Mouse (Mus musculus) gastrocnemius, adult 18-20 months (tissue): ENCODE measurements around the gene Bcas2. TPM values are rescaled to one million over a fixed set of nuclear protein-coding genes. Genes with fewer than 3 reads are reported as not detected.

Experiments used
- DNase-seq: peaks from one replicate; pipeline ENCODE4 v3.0.0; 2021; ENCODE audit warnings: low spot score
- long read RNA-seq, 2 experiments: library from polyadenylated mRNA; stranded (forward); transcript quantifications; one replicate each; pipeline ENCODE4 v2.0.0; 2021
- total RNA-seq, 2 experiments: library from RNA; stranded (reverse); gene quantifications; 2 replicates each; pipeline ENCODE4 v1.2.3; 2021

The Bcas2 gene
- 10 to 100 TPM; 43.4 to 46.9 TPM for total RNA-seq
- long read RNA-seq, experiment 1, transcript Bcas2-201 (7 exons, 1,467 nt) = major isoform, 82 of 95 reads
- long read RNA-seq, experiment 1, partial matches to known transcripts = 2 of 95 reads
- long read RNA-seq, experiment 1, other reads (novel, unspliced or antisense) = 8 of 95 reads
- long read RNA-seq, experiment 2, transcript Bcas2-201 (7 exons, 1,467 nt) = major isoform, 57 of 73 reads
- long read RNA-seq, experiment 2, partial matches to known transcripts = 1 of 73 reads
- long read RNA-seq, experiment 2, other reads (novel, unspliced or antisense) = 12 of 73 reads

- peak; percentile 98 for DNase-seq
Measured at GRCm38 (mm10) chr3:103171505-103172267, at the start of gene Bcas2. Gene Bcas2 (plus strand): TSS chr3:103171655.

GRCm38 (mm10) chr3:103123636-103124035, 47.8 kb upstream of the Bcas2 start:
- DNase-seq = no peak

DNA sequence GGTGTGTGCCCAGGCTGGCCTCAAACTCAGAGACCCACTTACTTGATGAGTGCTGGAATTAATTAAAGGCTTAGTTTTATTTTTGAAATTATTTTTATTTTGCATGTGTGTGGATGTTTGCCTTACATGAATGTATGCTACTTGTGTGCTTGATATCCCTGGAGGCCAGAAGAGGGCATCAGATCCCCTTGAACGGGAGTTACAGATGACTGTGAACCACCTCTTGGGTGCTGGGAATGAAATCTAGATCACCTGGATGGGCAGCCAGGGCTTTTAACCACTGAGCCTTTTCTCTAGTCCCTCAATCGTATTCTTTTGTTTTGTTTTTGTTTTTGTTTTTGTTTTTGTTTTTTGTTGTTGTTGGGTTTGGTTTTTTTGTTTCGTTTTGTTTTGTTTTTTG, 45.3 kb upstream of the Bcas2 start:
- no peak for DNase-seq

DNA sequence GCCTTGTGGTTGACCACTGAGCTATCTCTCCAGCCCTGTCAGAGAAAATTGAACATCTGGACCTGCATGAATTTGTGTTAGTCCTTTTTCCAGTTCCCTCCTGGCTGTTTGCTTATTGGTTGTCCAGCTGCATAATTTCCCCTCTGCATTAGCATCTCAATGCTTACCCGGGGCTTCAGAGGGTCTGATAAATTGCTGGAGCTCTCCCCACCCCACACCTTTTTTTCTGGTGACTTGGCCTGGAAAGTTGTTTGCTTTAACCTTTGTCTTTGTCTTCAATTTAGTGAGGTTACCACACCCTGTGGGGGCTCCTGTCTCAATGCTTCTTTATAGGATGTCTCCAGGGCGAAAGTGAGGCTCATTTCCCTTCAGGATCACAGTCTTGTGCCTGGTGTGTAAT, 44.3 kb upstream of the Bcas2 start:
- no peak for DNase-seq

DNA sequence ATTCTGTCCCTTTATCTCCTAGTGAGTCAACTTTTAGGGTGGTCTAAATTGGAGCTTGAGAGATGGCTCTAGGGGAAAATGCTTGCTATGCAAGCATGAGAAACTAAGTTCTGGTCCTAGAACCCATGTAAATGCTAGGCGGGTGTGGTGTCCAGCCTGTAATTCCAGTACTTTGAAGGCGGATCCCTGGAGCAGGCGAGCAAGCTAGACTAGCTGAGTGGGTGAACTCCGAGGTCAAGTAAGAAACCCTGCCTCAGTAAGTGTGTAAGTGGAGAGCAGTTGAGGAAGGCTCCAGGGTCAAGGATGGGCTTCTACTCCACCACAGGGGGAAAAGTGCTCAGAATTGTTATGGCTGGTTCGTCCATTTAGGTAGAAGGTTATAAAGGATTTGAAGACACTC, 43.7 kb upstream of the Bcas2 start:
- no peak for DNase-seq

- no peak for DNase-seq
Measured at GRCm38 (mm10) chr3:103128251-103128650, 43.2 kb upstream of the Bcas2 start.

DNA sequence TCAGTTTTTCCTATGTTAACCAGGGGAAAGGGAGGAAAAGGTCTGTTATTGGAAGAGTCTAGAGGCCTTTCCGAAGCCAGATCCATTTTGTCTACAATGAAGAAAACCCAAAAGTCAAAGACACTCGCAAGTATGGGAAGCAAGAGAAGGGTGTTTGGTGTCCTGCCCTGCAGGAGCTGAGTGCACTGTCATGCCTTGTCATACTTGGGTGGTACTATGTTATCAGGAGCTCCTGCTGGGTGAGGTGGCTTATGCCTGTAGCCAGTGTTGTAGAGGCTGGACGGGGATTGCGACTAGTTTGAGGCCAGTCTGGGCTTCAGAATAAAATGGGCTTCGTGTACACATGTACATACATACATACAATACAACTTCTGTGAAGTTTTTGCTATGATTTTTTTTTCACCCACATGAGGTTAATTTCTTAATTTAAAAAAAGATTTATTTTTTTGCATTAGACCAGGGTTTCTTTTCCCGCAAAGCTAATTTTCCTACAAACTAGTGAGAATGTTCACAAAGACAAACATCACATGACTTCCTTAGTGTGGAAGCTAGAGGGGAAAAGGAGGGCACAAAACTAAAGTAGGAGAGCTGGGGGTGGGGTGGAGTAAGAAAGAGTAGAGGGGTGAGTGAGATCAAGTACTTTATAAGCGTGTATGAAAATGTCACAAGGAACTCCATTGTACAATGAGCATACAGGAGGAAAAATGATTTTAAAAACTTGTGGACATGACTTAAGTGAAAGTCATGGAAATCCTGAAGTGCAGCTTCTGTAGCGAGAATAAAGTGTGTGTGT, 41.9 kb upstream of the Bcas2 start:
- no peak for DNase-seq

DNA sequence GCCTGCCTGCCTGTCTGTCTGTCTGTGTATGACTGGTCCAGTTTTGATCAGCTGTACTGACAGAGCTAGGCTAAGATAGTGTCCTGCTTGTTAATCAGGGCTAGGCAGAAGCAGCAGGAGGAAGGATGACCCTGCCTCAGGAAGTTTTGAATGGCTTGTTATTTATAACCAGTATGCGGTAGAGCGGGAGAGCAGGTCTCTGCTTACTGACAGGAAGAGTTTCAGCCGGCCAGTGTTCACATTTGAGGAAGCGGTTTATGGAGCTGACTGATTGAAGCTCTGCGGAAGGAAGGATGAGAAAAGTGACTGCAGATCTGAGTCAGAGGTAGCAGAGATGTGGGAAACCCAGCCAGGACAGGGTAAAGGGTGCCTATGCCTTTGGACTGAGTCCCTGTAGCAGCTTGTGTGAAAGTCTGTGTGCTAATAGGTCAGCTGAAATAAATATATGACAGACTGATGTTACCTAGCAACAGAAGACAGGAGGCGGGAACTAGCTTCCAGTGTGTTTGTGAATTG, 41.2 kb upstream of the Bcas2 start:
- DNase-seq = peak; percentile 22

DNA sequence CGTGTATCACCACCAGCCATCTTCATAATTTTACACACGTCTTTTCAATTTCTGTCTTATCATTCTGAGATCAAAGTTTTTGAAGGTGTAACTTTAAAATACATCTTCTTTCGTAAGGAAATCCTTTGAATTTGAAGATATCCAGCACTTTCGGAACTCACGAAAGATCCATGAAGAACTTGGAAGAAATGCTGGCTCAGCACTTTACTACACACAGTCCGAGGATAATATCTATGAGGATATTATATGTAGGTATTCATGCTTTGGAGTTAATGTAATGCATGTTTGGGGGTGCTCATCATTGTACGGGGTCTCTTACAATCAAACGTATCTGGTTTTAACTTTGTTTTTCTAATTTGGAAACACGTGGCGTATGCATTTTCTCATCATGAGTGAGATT, 38.4 kb upstream of the Bcas2 start:
- no peak for DNase-seq

DNA sequence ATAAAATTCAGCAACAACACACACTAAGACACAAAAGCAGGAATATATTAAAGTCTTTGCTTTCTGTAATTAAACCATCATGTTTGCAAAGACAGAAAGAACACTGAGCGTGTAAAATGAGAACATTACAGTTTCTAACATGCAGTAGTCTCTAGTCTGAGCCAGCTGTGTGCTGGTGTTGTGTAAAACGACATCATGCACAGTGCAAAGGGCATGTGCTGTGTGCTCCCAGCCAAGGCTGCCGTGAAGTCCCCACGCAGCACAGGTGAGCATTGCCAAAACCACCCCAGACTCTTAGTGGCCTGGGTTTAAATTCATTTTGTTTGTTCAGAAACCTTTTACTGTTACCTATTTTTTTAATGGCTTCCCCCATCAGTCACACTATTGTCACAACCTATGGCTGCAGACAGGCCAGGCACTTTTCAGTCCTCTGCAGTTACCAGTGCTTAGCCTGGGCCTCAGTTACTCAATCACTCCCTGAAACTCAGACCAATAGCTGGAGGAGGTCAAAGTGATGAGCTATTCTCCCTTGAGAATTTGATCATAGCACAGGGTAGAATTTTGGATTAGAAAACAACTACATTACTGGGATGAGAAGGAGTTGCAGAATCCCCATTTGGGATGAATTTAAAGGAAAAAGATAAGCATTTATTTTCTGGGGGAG, 34.9 kb upstream of the Bcas2 start:
- DNase-seq = no peak

DNA sequence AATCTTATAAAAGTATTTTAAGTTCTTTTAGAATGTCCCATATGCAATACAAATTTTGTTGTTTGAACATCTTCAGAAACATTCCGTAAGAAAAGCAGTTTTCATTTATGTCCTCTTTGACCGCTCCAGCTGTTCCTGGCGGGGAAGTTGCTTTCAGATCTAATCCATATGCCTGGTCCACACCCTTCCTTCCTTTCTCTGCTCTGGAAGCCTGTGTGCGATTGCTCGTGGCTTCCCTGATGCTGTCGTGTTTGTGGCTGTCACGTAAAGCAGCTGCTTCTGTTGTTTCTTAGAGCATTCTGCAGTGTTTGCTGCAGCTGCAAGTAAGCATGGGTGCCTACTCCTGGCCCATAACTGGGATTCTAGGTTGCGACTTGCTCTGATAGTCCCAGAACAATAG, 32.4 kb upstream of the Bcas2 start:
- no peak for DNase-seq

DNA sequence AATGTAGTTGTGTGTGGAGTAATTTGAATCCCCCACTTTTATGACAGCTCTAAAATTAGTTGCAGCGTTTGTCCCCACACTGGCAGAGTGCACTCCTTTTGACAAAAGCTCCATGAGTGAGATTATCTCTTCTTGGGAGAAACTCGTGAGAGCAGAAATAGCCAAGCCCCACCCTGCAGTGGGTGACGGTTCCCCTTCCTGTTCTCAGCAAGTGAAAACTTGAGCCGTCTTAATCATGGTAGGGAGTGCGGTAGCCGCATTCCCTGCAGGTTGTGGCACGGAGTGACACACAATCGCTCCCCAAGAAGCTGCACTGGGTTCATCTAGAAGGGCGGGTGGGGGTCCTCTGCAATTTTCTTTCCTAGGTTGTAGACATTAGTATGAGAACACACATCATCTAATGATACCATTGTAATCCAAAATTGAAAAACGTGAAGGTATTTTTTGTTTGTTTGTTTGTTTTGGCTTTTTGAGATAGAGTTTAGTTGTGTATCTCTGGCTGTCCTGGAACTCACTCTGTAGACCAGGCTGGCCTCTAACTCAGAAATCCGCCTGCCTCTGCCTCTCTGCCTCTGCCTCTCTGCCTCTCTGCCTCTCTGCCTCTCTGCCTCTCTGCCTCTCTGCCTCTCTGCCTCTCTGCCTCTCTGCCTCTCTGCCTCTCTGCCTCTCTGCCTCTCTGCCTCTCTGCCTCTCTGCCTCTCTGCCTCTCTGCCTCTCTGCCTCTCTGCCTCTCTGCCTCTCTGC, 31.2 kb upstream of the Bcas2 start:
- peak; percentile 39 for DNase-seq

- peak; percentile 25 for DNase-seq
Measured at GRCm38 (mm10) chr3:103141287-103141686, 30.2 kb upstream of the Bcas2 start.

DNA sequence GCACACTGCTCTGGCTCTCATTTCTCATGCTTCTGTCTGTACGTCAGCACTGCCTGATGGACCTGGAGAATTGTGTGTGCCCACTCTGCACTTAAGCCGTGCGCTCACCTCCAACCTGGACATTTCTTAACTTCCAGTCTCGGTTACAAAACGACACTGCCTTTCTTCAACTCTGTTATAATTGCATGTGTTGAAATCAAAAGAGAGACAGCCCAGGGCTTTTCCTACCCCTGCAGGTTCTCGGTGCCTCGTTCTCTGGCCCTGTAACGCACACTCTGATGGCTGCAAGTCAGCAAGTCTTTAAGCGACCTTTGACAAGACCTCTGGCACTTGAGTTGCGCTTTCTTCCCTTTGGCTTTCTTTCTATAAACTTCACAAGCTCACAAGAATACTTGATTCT, 29.1 kb upstream of the Bcas2 start:
- DNase-seq = no peak

GRCm38 (mm10) chr3:103145336-103145735, 26.1 kb upstream of the Bcas2 start:
- no peak for DNase-seq

- no peak for DNase-seq
Measured at GRCm38 (mm10) chr3:103145791-103146190, 25.7 kb upstream of the Bcas2 start.

DNA sequence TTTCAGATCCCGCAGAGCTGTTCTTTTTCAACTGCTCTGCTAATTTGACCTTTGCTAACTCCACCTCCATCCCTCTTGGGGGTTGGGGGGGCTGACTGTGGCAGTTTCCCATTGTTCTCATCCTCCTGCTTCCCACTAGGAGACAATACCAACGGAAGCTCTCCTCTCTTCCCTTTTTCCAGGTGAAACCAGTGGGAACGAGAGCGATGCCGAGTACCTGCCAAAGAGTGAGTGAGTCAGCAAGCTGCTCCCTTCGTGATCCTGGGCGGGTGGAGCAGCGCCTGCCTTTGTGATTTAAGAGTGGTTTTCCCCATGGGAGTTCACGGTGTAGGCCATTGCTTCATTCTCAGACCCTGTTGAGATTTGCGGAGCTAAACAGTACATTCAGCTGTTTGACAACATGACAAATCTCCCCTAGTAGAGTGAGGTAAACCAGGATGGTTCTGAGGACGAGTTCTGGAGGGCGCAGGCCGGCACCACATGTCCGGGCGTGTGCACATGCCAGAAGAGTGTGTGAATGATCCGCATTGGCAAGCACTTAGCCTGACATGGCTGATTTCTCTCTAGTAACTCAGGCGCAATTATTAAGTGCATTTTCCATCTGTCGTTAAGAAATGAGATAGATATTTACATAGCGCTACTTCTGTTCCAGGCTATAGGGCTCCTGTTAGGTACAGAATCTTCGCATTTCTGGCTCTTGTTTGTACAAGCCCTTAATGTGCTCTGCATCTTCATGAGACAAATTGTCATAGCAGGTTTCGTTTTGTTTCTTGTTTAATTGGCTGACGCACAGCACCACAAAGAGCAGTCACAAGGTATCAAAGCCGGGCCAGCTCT, 24.9 kb upstream of the Bcas2 start:
- DNase-seq = no peak

- DNase-seq = no peak
Measured at GRCm38 (mm10) chr3:103147775-103148174, 23.7 kb upstream of the Bcas2 start.

DNA sequence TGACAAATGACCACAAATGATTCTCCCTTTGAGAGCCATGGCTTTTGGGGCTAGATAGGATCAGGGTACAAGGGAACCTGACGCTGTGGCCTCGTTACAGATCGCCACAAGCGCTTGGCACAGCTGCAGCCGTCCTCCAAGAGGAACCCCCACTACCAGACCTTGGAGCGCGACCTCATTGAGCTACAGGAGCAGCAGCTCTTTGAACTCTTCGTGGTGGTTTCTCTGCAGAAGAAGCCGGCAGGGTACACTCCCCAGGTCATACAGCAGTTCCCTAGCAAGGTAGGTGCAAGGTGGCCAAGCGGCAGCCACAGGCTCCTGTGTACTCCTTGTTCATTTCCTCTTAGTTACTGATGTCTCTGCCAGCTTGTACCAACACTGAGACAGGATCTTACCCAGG, 22.5 kb upstream of the Bcas2 start:
- no peak for DNase-seq

DNA sequence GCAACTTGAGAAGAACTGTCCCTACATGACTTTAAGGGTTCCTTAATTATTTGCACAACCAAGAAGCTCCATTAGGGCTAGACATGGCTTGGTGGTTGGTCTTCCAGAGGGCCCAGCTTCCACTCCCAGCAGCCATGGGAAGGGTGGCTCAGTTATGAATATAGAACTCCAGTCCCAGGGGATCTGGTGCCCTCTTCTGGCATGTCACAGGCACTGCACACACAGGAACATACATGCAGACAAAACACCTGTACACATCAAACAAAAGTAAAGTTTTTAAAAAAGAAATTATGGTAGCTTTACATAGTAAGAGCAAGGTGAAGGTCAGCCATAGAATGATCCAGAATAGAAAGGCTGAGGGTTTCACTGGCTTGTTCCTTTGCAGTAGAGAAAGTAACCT, 17.7 kb upstream of the Bcas2 start:
- no peak for DNase-seq
